Mouse (Mus musculus) liver, adult 2 months (tissue): Measurements from ENCODE around the gene Atrnl1. TPM values are rescaled to one million over a fixed set of nuclear protein-coding genes. Genes with fewer than 3 reads are reported as not detected.

Source experiments
- DNase-seq: peaks from one replicate; pipeline ENCODE4 v3.0.0-alpha.2; 2011; ENCODE audit warnings: low read depth, low spot score; ENCODE audit errors: extremely low read depth
- H3K27ac ChIP-seq: fragments of 200-500 bp; replicated peaks from 2 replicates; pipeline ENCODE4 v1.5.1; 2012; ENCODE audit warnings: low read depth, mild to moderate bottlenecking, control low read depth, inconsistent platforms, low read length; ENCODE audit not compliant: insufficient read depth
- H3K27me3 ChIP-seq: fragments of 200-500 bp; 2 replicates; pipeline ENCODE4 v1.6.1; 2012; ENCODE audit warnings: mild to moderate bottlenecking, moderate library complexity, low read length, inconsistent platforms; ENCODE audit not compliant: control insufficient read depth, insufficient read depth
- H3K36me3 ChIP-seq: fragments of 200-500 bp; 2 replicates; pipeline ENCODE4 v1.6.1; 2012; ENCODE audit warnings: low read length, inconsistent platforms; ENCODE audit not compliant: control insufficient read depth, insufficient read depth
- H3K4me1 ChIP-seq: fragments of 200-500 bp; 2 replicates; pipeline ENCODE4 v1.6.1; 2011; ENCODE audit warnings: low read length; ENCODE audit not compliant: control insufficient read depth, insufficient read depth
- H3K4me3 ChIP-seq: fragments of 200-500 bp; 2 replicates; pipeline ENCODE4 v1.5.1; 2011; ENCODE audit warnings: low read depth, mild to moderate bottlenecking, control low read depth, low read length, moderate library complexity; ENCODE audit not compliant: insufficient read depth
- H3K79me2 ChIP-seq: fragments of 200-500 bp; 2 replicates; pipeline ENCODE4 v1.6.1; 2012; ENCODE audit warnings: inconsistent platforms, mild to moderate bottlenecking, low read length, moderate library complexity; ENCODE audit not compliant: control insufficient read depth, insufficient read depth
- H3K9ac ChIP-seq: fragments of 200-500 bp; 2 replicates; pipeline ENCODE4 v1.6.1; 2012; ENCODE audit warnings: low read depth, mild to moderate bottlenecking, control low read depth, inconsistent platforms, low read length
- CTCF ChIP-seq: fragments of 200-500 bp; IDR thresholded peaks from 2 replicates; pipeline ENCODE4 v1.5.1; 2011; ENCODE audit warnings: low read depth, low read length, control low read depth
- POLR2A ChIP-seq: fragments of 200-500 bp; IDR thresholded peaks from 2 replicates; pipeline ENCODE4 v1.6.1; 2011; ENCODE audit warnings: low read length, control low read depth; ENCODE audit not compliant: insufficient read depth; ENCODE audit errors: extremely low read depth
- WGBS: fragments of 180-500 bp; shearing (Covaris S2); methylation state at CpG from one replicate; pipeline ENCODE4 v1.1.7; 2018; 5-methylcytosine and 5-hydroxymethylcytosine counted together
- polyA plus RNA-seq: library from polyadenylated mRNA; depleted of rRNA; stranded (reverse); fragments of >200 nt; gene quantifications from 2 replicates; pipeline ENCODE4 v1.2.3, GENCODE M21; 2012
- total RNA-seq: library from RNA; depleted of rRNA; stranded (reverse); fragments of >200 nt; gene quantifications from 2 replicates; pipeline ENCODE4 v1.2.3, GENCODE M21; 2014

Atrnl1 gene
- total and polyA plus RNA-seq, 2 experiments, result 5.2 to 25.4 TPM

DNA sequence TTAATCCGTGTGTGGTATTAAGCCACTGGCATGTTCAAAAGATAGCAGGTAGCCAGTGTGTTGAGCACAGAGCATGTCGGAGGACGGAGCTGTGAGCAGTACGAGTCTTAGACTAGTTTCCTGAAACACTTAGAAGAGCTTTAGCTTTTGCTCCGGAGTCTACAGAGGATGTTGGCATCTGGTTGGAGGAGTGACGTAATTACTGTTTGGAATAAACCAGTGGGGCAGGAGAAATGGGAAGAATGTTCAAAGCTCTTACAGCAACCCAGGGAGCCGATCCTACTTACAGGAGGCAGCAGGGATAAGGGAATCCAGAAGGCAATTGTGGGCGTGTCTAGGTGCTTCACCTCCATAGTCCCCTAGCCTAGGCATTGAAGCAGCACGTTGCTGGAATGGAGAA, 21.3 kb upstream of the Atrnl1 start:
- H3K36me3 ChIP-seq, result no peaks in the 10 kb centered on the region
- no peaks in the 10 kb centered on the region for H3K27me3 ChIP-seq
- no peaks in the 10 kb centered on the region for H3K4me1 ChIP-seq
- WGBS, result 66% methylated on average over 9 of the region's 9 CpGs
- H3K9ac ChIP-seq, result no peak overlapping the region
- TF ChIP-seq CTCF (no peak), POLR2A (no peak)
- H3K79me2 ChIP-seq, result no peaks in the 10 kb centered on the region
- no peak overlapping the region for H3K4me3 ChIP-seq
- H3K27ac ChIP-seq, result no peak overlapping the region
- no peak for DNase-seq

DNA sequence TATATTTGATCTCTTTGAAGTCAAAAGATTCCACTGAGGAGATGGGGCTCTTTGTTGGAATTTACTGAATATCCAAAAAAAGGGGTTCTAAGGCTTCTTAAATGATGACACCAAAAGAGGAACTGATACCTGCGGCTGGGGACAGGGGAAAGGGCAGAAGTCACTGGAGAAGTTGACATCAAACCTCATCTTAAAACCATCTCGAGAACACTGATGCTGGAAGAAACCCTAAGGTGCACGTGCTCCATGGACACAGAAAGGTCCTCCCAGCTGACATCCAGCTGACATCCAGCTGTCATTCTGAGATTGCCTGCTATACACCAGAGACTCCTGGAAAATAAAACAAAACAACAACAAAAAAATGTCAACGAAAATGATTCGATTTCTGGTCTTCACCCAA, 19.9 kb upstream of the Atrnl1 start:
- 75% methylated on average over 5 of the region's 5 CpGs for WGBS
- Histone ChIP-seq H3K9ac (no peak overlapping the region), H3K27ac (no peak overlapping the region), H3K4me3 (no peak overlapping the region), H3K27me3 (no peaks in the 10 kb centered on the region), H3K79me2 (no peaks in the 10 kb centered on the region), H3K36me3 (no peaks in the 10 kb centered on the region), H3K4me1 (no peaks in the 10 kb centered on the region)
- DNase-seq, result no peak
- TF ChIP-seq POLR2A, result no peak

DNA sequence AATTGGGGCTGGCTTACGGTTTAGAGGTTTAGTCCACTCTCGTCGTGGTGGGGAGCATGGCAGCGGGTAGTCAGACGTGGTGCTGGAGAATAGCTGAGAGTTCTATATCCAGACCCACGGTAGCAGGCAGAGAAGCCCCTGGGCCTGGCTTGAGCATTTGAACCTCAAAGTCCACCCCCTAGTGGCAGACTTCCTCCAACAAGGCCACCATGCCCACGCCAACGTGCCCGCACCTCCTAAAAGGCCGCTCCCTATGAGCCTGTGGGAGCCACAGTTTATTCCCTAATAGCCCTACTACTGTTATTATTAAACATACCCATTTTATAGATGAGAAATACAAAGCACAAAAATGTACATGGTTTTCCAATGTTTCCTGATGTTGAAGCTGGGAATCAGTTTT, 19.2 kb upstream of the Atrnl1 start:
- H3K27ac ChIP-seq, result no peak overlapping the region
- no peaks in the 10 kb centered on the region for H3K4me1 ChIP-seq
- H3K9ac ChIP-seq, result no peak overlapping the region
- no peak overlapping the region for H3K4me3 ChIP-seq
- WGBS, result 84% methylated on average over 10 of the region's 10 CpGs
- no peaks in the 10 kb centered on the region for H3K36me3 ChIP-seq
- DNase-seq, result no peak
- H3K79me2 ChIP-seq, result no peaks in the 10 kb centered on the region
- no peak for TF ChIP-seq POLR2A
- peak; percentile 46 for TF ChIP-seq CTCF
- H3K27me3 ChIP-seq, result no peaks in the 10 kb centered on the region

DNA sequence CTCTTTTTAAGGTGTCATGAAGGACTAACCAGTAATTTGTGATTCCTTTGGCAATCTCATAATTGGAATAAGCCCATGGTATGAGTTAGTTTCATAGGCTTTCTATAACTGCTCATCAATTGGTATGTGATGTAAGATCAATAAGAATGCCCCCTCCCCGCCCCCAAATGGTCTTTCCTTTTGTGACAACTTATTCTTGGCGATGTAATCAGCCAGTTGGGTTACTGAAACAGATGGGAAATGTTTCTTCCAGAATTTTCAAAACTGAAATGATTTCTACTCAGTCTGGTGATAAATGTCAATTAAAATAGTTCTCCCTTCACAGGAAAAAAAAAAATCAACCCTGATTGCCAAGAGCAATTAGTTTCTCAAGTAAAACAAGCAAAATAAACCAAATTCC, 18.5 kb upstream of the Atrnl1 start:
- no peak overlapping the region for H3K27ac ChIP-seq
- no peaks in the 10 kb centered on the region for H3K36me3 ChIP-seq
- WGBS, result 84% methylated on average over 2 of the region's 2 CpGs

GRCm38 (mm10) chr19:57599126-57599525, 11.7 kb upstream of the Atrnl1 start:
- H3K27ac ChIP-seq, result no peak overlapping the region
- no peak overlapping the region for H3K4me3 ChIP-seq
- TF ChIP-seq POLR2A, result no peak
- TF ChIP-seq CTCF, result no peak

More for the DNA sequence above, 18.5 kb upstream of the Atrnl1 start:
- no peak overlapping the region for H3K9ac ChIP-seq
- no peaks in the 10 kb centered on the region for H3K27me3 ChIP-seq
- H3K4me3 ChIP-seq, result no peak overlapping the region
- TF ChIP-seq CTCF (no peak), POLR2A (no peak)
- H3K79me2 ChIP-seq, result no peaks in the 10 kb centered on the region
- no peaks in the 10 kb centered on the region for H3K4me1 ChIP-seq
- peak; percentile 29 for DNase-seq

GRCm38 (mm10) chr19:57600233-57600929, 10.5 kb upstream of the Atrnl1 start:
- no peaks in the 10 kb centered on the region for H3K4me1 ChIP-seq
- H3K4me3 ChIP-seq, result no peak overlapping the region
- H3K36me3 ChIP-seq, result no peaks in the 10 kb centered on the region
- H3K27me3 ChIP-seq, result no peaks in the 10 kb centered on the region
- H3K79me2 ChIP-seq, result no peaks in the 10 kb centered on the region
- no peak overlapping the region for H3K9ac ChIP-seq
- DNase-seq, result no peak
- no peak for TF ChIP-seq CTCF
- TF ChIP-seq POLR2A, result no peak
- H3K27ac ChIP-seq, result no peak overlapping the region
- 61% methylated on average over 16 of the region's 16 CpGs for whole genome bisulfite sequencing

More at GRCm38 (mm10) chr19:57599126-57599525, 11.7 kb upstream of the Atrnl1 start:
- H3K27me3 ChIP-seq, result no peaks in the 10 kb centered on the region
- WGBS, result 89% methylated on average over 8 of the region's 8 CpGs
- no peak for DNase-seq
- H3K79me2 ChIP-seq, result no peaks in the 10 kb centered on the region
- H3K4me1 ChIP-seq, result no peaks in the 10 kb centered on the region
- H3K36me3 ChIP-seq, result no peaks in the 10 kb centered on the region
- H3K9ac ChIP-seq, result no peak overlapping the region
